Mouse (Mus musculus) intestine, embryonic 16.5 days (tissue): ENCODE measurements at regions not wholly inside any gene's neighbourhood (a gene's known extent, or its start where the extent isn't known, plus 50 kb on each side); places are given as distances from the start of the nearest gene placed in this dataset.

Experiments
- ATAC-seq: fragments of 200-750 bp; cut with Nextera tagmentation; 2 replicates; pipeline ENCODE4 v1.8.0; 2017; ENCODE audit warnings: moderate TSS enrichment, moderate library complexity
- H3K27ac ChIP-seq: fragments of 300-500 bp; sonication (generic); 2 replicates; pipeline ENCODE4 v1.5.1; 2014; ENCODE audit warnings: mild to moderate bottlenecking, low read length
- H3K27me3 ChIP-seq: fragments of 300-500 bp; sonication (generic); replicated peaks from 2 replicates; pipeline ENCODE4 v1.6.1; 2014; ENCODE audit warnings: low read length, control low read depth, mixed read lengths; ENCODE audit not compliant: control insufficient read depth, insufficient read depth
- H3K36me3 ChIP-seq: fragments of 300-500 bp; sonication (generic); 2 replicates; pipeline ENCODE4 v1.6.1; 2014; ENCODE audit warnings: low read length, control low read depth; ENCODE audit not compliant: control insufficient read depth, insufficient read depth
- H3K4me1 ChIP-seq: fragments of 300-500 bp; sonication (generic); 2 replicates; pipeline ENCODE4 v1.6.1; 2014; ENCODE audit warnings: low read length, control low read depth, mixed read lengths; ENCODE audit not compliant: control insufficient read depth, insufficient read depth
- H3K4me2 ChIP-seq: fragments of 300-500 bp; sonication (generic); 2 replicates; pipeline ENCODE4 v1.6.1; 2014; ENCODE audit warnings: low read depth, low read length, control low read depth
- H3K4me3 ChIP-seq: fragments of 300-500 bp; sonication (generic); 2 replicates; pipeline ENCODE4 v1.5.1; 2014; ENCODE audit warnings: mild to moderate bottlenecking, low read length
- H3K9ac ChIP-seq: fragments of 300-500 bp; sonication (generic); 2 replicates; pipeline ENCODE4 v1.6.1; 2014; ENCODE audit warnings: low read depth, low read length
- H3K9me3 ChIP-seq: fragments of 300-500 bp; sonication (generic); 2 replicates; pipeline ENCODE4 v1.6.1; 2016; ENCODE audit warnings: low read length, control low read depth; ENCODE audit not compliant: control insufficient read depth
- WGBS: fragments of 180-500 bp; shearing (Covaris S2); extraction: QIAGEN DNeasy Blood & Tissue Kit; methylation state at CpG from one replicate; pipeline ENCODE4 v1.1.7; 2014; 5-methylcytosine and 5-hydroxymethylcytosine counted together

DNA sequence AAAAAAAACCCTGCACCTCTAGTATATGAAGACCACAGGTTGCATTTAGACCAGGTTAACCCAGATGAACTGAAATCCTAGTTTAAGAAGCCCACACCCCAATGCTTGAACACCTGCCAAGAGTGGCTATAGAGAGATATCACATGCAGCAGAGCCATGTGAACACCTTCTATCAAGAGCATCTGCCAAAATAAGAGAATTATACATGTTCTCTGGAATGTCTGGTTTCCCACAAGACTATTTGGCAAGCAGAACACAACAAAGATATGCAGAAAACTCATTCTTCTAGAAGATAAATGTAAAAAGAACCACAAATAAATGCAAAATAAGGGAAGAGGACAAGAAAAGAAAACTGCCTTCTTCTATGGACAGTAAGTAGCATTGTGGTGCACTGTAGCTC lies 107.7 kb upstream of the Dab2 start:
- Histone ChIP-seq H3K27me3 (no peaks in the 10 kb centered on the region), H3K27ac (no peak overlapping the region), H3K36me3 (no peaks in the 10 kb centered on the region), H3K4me1 (no peaks in the 10 kb centered on the region), H3K9ac (no peak overlapping the region), H3K4me3 (no peak overlapping the region), H3K4me2 (no peak overlapping the region), H3K9me3 (no peaks in the 10 kb centered on the region)
- no peak for ATAC-seq

DNA sequence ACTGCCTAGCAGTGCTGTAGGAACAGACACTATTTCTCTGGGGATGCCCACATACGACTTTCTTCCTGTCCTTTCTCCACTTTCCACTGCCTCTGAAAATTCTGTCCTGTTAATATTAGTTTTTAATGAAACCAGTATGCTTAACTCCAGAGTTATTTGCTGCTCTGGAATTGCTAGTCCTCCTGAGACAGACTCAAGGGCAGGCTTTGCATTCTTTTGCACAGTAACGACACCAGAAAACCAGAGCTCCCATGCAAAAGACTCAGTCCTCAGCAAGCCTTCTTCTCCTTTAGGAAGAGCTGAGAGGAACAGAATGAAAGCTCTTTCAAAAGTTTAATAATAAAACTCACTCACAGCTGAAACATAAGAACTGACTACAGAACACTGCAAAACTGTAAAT lies 92.3 kb upstream of the Dab2 start:
- ATAC-seq: no peak
- H3K4me1 ChIP-seq: no peaks in the 10 kb centered on the region
- H3K9me3 ChIP-seq: no peaks in the 10 kb centered on the region
- no peaks in the 10 kb centered on the region for H3K36me3 ChIP-seq
- H3K4me2 ChIP-seq: no peak overlapping the region
- no peak overlapping the region for H3K4me3 ChIP-seq
- H3K27ac ChIP-seq: no peak overlapping the region
- WGBS: 46% methylated on average over 2 of the region's 2 CpGs
- H3K27me3 ChIP-seq: no peaks in the 10 kb centered on the region
- H3K9ac ChIP-seq: no peak overlapping the region

DNA sequence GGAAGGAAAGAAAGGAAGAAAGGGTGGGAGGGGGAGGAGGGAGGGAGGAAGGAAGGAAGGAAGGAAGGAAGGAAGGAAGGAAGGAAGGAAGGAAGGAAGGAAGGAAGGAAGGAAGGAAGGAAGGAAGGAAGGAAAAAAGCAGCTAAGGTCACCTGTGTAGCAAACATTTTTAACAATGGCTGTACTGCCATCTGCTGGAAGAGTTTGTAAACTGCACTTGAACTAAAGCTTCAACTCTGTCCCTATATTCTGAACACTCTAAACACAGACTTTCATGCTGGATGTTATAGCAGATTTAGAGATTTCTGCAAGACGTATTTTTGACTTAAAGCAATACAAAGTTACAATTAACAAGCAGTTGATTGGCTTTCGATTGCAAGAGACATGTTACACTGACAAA lies 90.3 kb upstream of the Dab2 start:
- ATAC-seq: peak; percentile 66; the same call in 1 of the 2 replicates
- Histone ChIP-seq H3K36me3 (no peaks in the 10 kb centered on the region), H3K9me3 (no peaks in the 10 kb centered on the region), H3K4me2 (no peak overlapping the region), H3K4me3 (no peak overlapping the region), H3K27ac (no peak overlapping the region), H3K4me1 (no peaks in the 10 kb centered on the region), H3K27me3 (no peaks in the 10 kb centered on the region), H3K9ac (no peak overlapping the region)
- 12% methylated on average over 2 of the region's 2 CpGs for WGBS

DNA sequence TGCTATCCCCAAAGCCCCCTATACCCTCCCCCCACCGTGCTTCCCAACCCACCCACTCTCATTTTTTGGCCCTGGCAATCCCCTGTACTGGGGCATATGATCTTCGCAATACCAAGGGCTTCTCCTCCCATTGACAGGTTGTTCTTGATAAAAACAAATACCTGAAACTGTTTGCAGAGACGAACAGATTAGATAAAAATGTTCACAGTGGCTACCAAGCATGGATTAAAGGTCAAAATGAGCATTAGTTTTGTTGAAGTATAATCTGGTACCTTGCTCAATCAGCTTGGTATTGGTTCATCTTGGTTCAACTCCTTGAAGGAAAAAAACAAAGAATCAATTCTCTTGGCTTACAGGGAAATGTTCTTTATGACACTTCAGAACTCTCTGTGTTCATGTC lies 81.5 kb upstream of the Dab2 start:
- WGBS: 53% methylated on average over 3 of the region's 3 CpGs
- no peak for ATAC-seq
- Histone ChIP-seq H3K9me3 (no peaks in the 10 kb centered on the region), H3K36me3 (no peaks in the 10 kb centered on the region), H3K27me3 (no peaks in the 10 kb centered on the region), H3K27ac (no peak overlapping the region), H3K4me3 (no peak overlapping the region), H3K4me1 (no peaks in the 10 kb centered on the region), H3K9ac (no peak overlapping the region), H3K4me2 (no peak overlapping the region)

DNA sequence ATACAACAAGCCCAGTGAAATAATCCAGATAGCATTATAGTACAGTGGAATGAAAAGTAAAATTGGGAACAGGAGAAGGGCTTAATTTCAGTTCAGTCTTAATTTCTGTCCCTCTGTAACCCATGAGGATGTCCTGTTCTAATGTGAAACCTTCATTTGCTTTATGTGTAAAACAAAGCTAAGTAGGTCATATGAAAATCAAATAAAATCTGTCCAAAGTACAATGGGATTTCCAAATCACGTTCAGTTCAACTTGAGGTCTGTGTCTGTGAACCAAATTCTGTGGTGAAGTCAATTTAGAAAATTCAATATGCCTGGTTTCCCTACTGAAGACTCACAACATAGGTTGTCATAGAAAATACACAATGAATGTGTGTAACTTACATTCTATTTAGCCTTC lies 74.4 kb upstream of the Dab2 start:
- WGBS: 78% methylated on average over 1 of the region's 1 CpGs
- no peaks in the 10 kb centered on the region for H3K36me3 ChIP-seq

DNA sequence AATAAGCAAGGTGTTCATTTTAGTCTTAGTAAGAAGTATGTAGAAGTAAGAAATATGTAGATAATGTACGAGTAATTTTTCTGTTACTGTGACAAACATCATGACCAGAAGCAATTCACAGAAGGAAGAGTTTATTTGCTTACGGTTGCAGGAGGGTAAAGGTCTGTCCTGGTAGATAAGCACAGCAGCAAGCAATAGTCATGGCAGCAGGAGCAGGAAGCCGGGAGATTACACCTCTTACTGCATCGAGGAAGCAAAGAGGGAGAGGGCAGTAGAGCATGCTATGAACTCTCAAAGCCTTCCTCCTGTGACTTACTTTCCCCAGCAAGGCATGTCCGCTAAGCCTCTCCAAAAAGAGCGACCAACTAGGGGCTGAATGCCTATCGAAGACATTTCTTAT lies 69.0 kb upstream of the Dab2 start:
- Histone ChIP-seq H3K27ac (peak overlapping the region; percentile 50), H3K4me2 (no peak overlapping the region), H3K4me3 (no peak overlapping the region), H3K27me3 (no peaks in the 10 kb centered on the region), H3K4me1 (peaks cover 8% of the 10 kb centered on the region), H3K9me3 (no peaks in the 10 kb centered on the region), H3K36me3 (no peaks in the 10 kb centered on the region), H3K9ac (no peak overlapping the region)
- 70% methylated on average over 7 of the region's 7 CpGs for WGBS
- peak; percentile 84 for ATAC-seq

More for the DNA sequence above, 74.4 kb upstream of the Dab2 start:
- no peak overlapping the region for H3K9ac ChIP-seq
- H3K4me3 ChIP-seq: no peak overlapping the region
- H3K27ac ChIP-seq: no peak overlapping the region
- H3K27me3 ChIP-seq: no peaks in the 10 kb centered on the region
- no peak for ATAC-seq
- H3K4me1 ChIP-seq: no peaks in the 10 kb centered on the region
- H3K9me3 ChIP-seq: no peaks in the 10 kb centered on the region
- H3K4me2 ChIP-seq: no peak overlapping the region

DNA sequence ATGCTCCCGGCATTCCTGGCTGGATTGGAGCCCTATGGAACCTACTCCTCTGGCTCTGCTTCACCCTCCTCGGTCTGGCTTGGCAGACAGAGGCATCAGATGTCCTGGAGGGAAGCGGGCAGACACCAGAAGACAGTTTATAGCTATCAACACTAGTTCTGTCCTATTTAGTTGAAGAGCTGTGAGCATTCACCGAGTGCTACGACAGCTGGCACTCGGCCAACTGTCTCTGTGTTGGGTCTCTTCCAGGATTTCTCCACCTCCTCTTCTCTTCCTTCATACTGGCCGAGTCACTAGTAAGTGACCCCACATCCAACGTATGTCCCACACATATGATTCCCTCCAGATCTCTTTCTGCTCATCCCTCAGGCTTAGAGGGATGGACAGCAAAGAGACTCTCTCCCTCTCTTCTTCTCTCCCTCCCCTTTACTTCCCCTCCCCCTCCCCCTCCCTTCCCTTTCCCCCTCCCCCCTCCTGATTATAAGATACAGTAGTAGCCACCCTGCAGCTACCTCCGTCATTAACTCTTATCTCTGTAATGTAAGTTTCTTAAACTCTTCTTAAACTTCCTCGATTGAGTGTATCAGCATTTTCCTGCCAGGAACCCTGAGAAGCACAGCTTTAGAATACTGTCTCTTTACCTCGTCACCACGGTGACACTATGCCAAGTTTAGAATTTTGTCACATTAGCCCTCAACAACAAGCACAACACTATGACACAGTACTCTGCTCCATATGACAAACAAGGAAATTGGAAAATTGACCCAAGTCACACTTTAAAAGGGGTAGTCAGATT lies 68.1 kb upstream of the Dab2 start:
- peak overlapping the region; percentile 48 for H3K27ac ChIP-seq
- no peak overlapping the region for H3K4me3 ChIP-seq
- peaks cover 8% of the 10 kb centered on the region for H3K4me1 ChIP-seq
- ATAC-seq: peak; percentile 56
- no peak overlapping the region for H3K9ac ChIP-seq
- no peaks in the 10 kb centered on the region for H3K9me3 ChIP-seq
- no peaks in the 10 kb centered on the region for H3K36me3 ChIP-seq
- no peaks in the 10 kb centered on the region for H3K27me3 ChIP-seq
- peak overlapping the region; percentile 6; the same call in 1 of the 2 replicates for H3K4me2 ChIP-seq
- WGBS: 54% methylated on average over 12 of the region's 12 CpGs

DNA sequence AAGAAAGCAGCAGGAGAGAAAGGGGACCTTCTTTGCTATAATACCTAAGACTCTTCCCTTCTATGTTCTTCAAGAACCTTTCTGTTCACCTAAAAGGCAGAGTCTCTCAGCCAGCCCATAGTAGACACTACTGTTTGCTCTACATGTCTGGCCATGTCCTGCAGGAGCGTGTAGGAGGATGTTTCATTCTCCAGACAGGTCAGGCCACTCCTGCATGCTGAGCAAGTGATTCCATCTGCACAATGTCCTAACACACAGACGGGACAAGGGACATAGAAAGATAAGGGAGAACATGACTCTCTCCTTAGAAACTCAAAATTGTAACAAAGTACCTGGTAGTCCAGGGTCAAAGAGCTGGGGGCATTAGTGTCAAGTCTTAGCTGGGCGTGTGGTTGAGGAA lies 66.0 kb upstream of the Dab2 start:
- no peaks in the 10 kb centered on the region for H3K9me3 ChIP-seq
- 61% methylated on average over 3 of the region's 3 CpGs for WGBS
- no peaks in the 10 kb centered on the region for H3K27me3 ChIP-seq
- H3K4me3 ChIP-seq: no peak overlapping the region
- H3K4me2 ChIP-seq: no peak overlapping the region
- H3K27ac ChIP-seq: no peak overlapping the region
- peak; percentile 19; the same call in 1 of the 2 replicates for ATAC-seq
- H3K36me3 ChIP-seq: no peaks in the 10 kb centered on the region
- no peak overlapping the region for H3K9ac ChIP-seq
- peaks cover 8% of the 10 kb centered on the region for H3K4me1 ChIP-seq

DNA sequence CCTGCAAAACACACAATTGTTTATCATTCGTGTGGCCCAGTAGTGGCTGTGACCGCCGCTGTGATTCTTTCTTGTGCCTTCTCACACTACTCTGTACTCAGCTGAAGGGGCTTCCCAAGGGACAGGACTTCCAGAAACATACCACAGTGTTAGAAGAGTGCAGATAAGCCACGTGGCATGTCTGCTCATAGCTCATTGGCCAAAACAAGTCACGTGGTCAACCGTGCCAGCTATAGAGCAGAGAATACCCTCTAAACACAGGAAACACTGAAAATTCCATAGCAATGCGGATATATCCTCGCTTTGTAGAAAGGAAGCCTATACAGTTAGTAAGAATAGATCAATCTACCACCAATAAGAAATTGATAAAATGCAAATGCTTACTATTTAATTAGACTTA lies 63.0 kb upstream of the Dab2 start:
- no peak overlapping the region for H3K27ac ChIP-seq
- H3K4me3 ChIP-seq: no peak overlapping the region
- H3K9me3 ChIP-seq: no peaks in the 10 kb centered on the region
- no peaks in the 10 kb centered on the region for H3K27me3 ChIP-seq
- ATAC-seq: no peak
- no peak overlapping the region for H3K4me2 ChIP-seq
- no peak overlapping the region for H3K9ac ChIP-seq
- no peaks in the 10 kb centered on the region; the same call in 1 of the 2 replicates for H3K4me1 ChIP-seq
- H3K36me3 ChIP-seq: no peaks in the 10 kb centered on the region
- WGBS: 91% methylated on average over 8 of the region's 8 CpGs

DNA sequence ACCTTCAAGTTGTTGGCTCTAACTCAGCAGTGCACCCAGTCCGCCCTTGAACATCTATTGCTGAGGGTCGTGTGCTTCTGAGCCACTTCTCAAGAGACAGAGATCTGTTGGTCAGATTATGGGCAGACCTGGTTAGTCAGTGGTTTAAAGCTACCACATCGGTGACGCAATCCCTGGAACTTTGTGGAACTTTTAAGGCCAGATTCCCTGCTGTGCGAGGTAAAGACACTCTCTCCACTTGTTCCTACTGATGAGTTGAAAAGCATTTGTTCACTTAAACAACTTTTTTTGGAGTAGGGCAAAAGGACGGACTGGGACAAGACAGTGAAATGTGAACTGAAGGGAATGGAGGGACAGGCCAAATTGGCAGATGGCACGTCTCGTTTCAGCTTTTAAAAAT lies 61.9 kb upstream of the Dab2 start:
- H3K9me3 ChIP-seq: no peaks in the 10 kb centered on the region
- H3K4me1 ChIP-seq: no peaks in the 10 kb centered on the region; the same call in 1 of the 2 replicates
- no peak overlapping the region for H3K4me3 ChIP-seq
- peak; percentile 8; the same call in 1 of the 2 replicates for ATAC-seq
- H3K9ac ChIP-seq: no peak overlapping the region
- 64% methylated on average over 8 of the region's 8 CpGs for WGBS
- H3K4me2 ChIP-seq: no peak overlapping the region
- H3K27ac ChIP-seq: no peak overlapping the region
- no peaks in the 10 kb centered on the region for H3K36me3 ChIP-seq
- no peaks in the 10 kb centered on the region for H3K27me3 ChIP-seq
